Mouse (Mus musculus): Measurements from ENCODE around the gene Tgfb1.
"Not testable (repeated sequence)": the region's sequence is repeated elsewhere in the genome, so short reads cannot be mapped to it uniquely, and the experiment has no call there.

Gene Tgfb1

GRCm38 (mm10) chr7:25719761-25720610, 33.2 kb downstream of the Tgfb1 start:
- in situ Hi-C loops (cut with MboI; ENCODE audit: low pct_unique_long_range_greater_than_20kb in 1 of 2, low sequenced_read_pairs in 2 of 2, unreplicated experiment in 1 of 2): no loop called here

- in situ Hi-C loops (cut with MboI; ENCODE audit: low pct_unique_long_range_greater_than_20kb in 1 of 2, low sequenced_read_pairs in 2 of 2, unreplicated experiment in 1 of 2): no loop called here
These were observed 34.0 kb downstream of the Tgfb1 start for GRCm38 (mm10) chr7:25720760-25721159.

GRCm38 (mm10) chr7:25721776-25722175, 35.0 kb downstream of the Tgfb1 start:
- in situ Hi-C loops (cut with MboI; ENCODE audit: low pct_unique_long_range_greater_than_20kb in 1 of 2, low sequenced_read_pairs in 2 of 2, unreplicated experiment in 1 of 2): not testable (repeated sequence)

GRCm38 (mm10) chr7:25725886-25726285, 39.1 kb downstream of the Tgfb1 start:
- in situ Hi-C loops (cut with MboI; ENCODE audit: low pct_unique_long_range_greater_than_20kb in 1 of 2, low sequenced_read_pairs in 2 of 2, unreplicated experiment in 1 of 2): no loop called here

DNA sequence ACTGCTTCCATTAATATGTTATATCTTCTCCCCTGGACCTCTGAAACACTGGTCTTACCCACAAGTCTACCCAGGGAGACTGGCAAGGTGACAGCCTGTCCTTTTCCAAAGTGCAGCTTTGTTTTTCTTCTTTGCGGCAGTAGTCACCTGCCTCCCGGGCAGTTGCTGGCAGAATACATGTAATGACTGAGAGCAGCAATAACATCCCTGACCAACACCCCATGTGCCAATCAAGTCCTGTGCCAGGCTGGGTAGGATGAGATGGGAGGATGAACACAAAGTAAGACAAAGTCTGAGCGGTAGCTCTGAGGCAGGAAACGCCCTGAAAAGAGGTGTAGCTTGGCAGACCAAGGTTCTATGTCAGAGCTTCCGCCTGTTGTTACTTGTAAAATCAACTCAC, 41.0 kb downstream of the Tgfb1 start:
- in situ Hi-C loops (cut with MboI; ENCODE audit: low pct_unique_long_range_greater_than_20kb in 1 of 2, low sequenced_read_pairs in 2 of 2, unreplicated experiment in 1 of 2): no loop called here

GRCm38 (mm10) chr7:25729396-25729795, 42.6 kb downstream of the Tgfb1 start:
- in situ Hi-C loops (cut with MboI; ENCODE audit: low pct_unique_long_range_greater_than_20kb in 1 of 2, low sequenced_read_pairs in 2 of 2, unreplicated experiment in 1 of 2): no loop called here

DNA sequence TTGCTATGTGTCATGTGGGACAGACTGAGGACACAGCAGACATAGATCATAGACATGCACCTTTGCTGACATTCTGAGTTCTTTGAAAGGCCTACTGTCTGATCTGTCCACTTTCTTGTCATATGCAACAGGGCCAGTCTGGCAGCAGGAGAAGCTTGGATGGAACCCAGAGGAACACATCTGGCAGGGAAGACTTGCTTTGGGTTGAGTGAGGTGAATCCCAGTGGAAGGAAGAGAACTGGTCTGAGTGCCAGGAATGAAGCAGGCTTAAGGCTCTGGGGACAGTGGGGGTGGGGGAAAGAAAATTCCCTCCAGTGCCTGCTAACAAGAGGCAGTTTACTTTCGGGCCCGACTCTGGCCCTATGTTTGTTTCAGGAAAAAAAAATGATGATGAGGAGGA, 43.1 kb downstream of the Tgfb1 start:
- in situ Hi-C loops (cut with MboI; ENCODE audit: low pct_unique_long_range_greater_than_20kb in 1 of 2, low sequenced_read_pairs in 2 of 2, unreplicated experiment in 1 of 2): no loop called here

GRCm38 (mm10) chr7:25731294-25732055, 44.7 kb downstream of the Tgfb1 start:
- in situ Hi-C loops (cut with MboI; ENCODE audit: low pct_unique_long_range_greater_than_20kb in 1 of 2, low sequenced_read_pairs in 2 of 2, unreplicated experiment in 1 of 2): no loop called here

DNA sequence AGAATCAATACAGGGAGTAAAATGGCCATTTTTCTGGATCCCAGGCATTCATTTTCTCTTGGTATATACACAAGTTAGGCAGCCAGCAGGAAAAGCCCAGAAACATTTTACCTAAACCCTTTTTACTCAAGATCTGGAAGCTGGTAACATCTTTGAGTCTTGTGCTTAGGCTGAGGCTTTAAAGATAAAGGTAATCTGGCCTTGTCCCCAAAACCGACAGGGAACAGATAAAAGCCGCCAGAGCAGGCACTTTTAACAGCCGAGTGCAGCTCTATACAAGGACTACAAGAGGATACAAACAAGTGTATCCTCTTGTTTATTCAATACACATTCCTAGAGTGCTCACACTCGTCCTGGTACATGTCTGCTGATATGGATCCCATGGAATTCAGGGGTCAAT, 48.2 kb downstream of the Tgfb1 start:
- in situ Hi-C loops (cut with MboI; ENCODE audit: low pct_unique_long_range_greater_than_20kb in 1 of 2, low sequenced_read_pairs in 2 of 2, unreplicated experiment in 1 of 2): no loop called here

- in situ Hi-C loops (cut with MboI; ENCODE audit: low pct_unique_long_range_greater_than_20kb in 1 of 2, low sequenced_read_pairs in 2 of 2, unreplicated experiment in 1 of 2): no loop called here
These were observed 50.1 kb downstream of the Tgfb1 start for GRCm38 (mm10) chr7:25736920-25737319.

DNA sequence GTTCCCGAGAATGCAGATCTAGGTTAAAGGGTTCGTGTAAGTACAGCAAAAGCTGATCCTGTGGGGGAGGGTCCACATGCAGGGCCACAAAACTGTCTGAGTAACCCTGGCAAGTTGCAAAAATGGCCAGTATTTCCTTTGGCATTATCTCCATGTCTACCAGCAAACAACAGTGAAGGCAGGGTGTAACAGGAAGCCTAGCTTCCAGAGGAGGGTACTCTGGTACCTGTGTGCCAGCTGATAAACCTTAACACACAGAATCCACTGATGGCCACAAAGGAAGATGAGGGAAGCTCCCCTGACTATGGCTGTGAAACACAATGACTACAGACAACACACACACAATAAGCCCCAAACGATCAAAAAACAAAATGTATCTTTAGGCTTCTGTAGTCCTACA, 51.5 kb downstream of the Tgfb1 start:
- in situ Hi-C loops (cut with MboI; ENCODE audit: low pct_unique_long_range_greater_than_20kb in 1 of 2, low sequenced_read_pairs in 2 of 2, unreplicated experiment in 1 of 2): no loop called here

- in situ Hi-C loops (cut with MboI; ENCODE audit: low pct_unique_long_range_greater_than_20kb in 1 of 2, low sequenced_read_pairs in 2 of 2, unreplicated experiment in 1 of 2): no loop called here
These were observed 60.0 kb downstream of the Tgfb1 start for GRCm38 (mm10) chr7:25746844-25747243.

DNA sequence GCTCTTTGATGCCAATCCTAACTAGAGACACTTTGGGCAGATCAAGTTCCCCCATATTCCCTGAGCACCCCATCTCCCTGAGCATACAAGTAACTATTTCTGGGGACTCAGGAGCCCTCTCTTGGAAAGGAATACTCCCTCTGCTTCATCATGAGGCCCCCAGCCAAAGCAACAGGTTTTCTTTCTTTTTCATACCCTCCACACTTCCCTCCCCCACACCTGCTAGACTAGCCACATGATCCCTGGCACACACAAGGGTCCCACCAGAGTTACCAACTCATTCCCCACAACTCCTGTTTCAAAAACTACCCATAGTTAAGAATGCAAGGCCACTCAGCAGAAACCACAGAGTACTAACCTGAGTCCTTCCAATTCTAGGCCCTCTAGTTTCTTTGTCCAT, 66.3 kb downstream of the Tgfb1 start:
- in situ Hi-C loops (cut with MboI; ENCODE audit: low pct_unique_long_range_greater_than_20kb in 1 of 2, low sequenced_read_pairs in 2 of 2, unreplicated experiment in 1 of 2): loop anchor here in 1 of 2 experiments (10.0 kb wide), 1 partner anchor 152 kb away; no protein-coding TSS in a partner anchor

DNA sequence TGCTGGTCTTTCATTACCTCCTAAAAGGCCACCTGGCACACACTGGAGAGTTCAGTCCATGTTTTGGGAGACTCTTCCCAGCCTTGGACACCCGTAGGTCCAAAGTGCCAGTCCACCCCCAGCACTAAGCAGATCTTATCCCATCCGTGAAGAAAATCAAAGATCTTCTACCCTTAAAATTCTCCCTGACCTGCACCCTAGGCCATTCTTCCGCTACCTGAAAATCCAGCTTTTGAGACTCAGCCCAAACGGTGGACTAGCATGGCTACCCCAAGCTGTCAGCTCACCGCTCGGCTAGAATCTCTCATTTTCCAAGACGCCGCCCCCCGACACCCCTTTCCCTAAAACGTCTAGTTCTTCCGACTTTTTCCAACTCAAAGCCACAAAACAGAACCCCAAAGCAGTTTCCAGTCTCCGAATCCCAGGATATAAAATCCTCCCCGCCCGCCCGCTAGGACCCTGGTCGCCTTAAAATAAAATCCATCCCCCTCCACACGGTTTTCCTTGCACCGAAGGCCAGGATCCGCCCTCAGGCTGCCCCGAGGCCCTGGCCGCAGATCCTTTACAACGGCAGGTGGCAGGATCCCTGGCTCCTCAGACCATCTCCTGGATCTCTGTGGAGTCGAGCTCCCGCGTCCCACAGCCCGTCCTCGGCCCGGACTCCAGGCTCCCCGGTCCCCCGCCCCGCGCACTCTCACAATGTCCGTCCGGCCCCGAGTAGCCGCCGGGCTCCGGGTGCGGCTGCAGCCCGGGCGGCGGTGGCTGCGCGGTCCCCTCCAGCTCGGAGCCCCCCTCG, 67.0 kb downstream of the Tgfb1 start:
- in situ Hi-C loops (cut with MboI; ENCODE audit: low pct_unique_long_range_greater_than_20kb in 1 of 2, low sequenced_read_pairs in 2 of 2, unreplicated experiment in 1 of 2): loop anchor here in 1 of 2 experiments (10.0 kb wide), 1 partner anchor 151 kb away; no protein-coding TSS in a partner anchor

DNA sequence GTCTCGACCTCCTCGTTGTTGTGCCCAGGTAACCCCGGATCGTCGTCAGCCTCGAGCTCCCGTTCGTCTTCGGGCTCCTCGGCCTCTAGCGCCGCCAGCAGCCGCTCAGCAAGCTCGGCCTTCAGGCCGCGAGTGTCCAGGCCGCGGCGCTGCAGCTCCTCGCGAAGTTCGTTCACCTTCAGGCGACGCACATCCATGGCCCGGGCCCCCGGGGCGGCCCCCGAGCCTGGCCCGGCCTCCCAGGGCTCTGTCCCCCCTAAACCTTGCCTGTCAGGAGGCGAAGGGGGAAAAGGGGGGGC, 67.6 kb downstream of the Tgfb1 start:
- in situ Hi-C loops (cut with MboI; ENCODE audit: low pct_unique_long_range_greater_than_20kb in 1 of 2, low sequenced_read_pairs in 2 of 2, unreplicated experiment in 1 of 2): loop anchor here in 1 of 2 experiments (10.0 kb wide), 1 partner anchor 150 kb away; no protein-coding TSS in a partner anchor
